Mouse (Mus musculus) heart, adult 2 months (tissue): Measurements from ENCODE around the gene Aass.

Experiments
- CTCF ChIP-seq: fragments of 200-600 bp; IDR thresholded peaks from 2 replicates; pipeline ENCODE4 v1.8.1; 2022; ENCODE audit warnings: antibody characterized with exemption, mild to moderate bottlenecking, moderate library complexity
- EP300 ChIP-seq: fragments of 200-500 bp; IDR thresholded peaks from 2 replicates; pipeline ENCODE4 v1.6.1; 2011; ENCODE audit warnings: low read depth, low read length, control low read depth; ENCODE audit not compliant: insufficient read depth
- POLR2A ChIP-seq: fragments of 200-500 bp; IDR thresholded peaks from 2 replicates; pipeline ENCODE4 v1.6.1; 2011; ENCODE audit warnings: mild to moderate bottlenecking, low read depth, low read length, control low read depth; ENCODE audit not compliant: insufficient read depth

DNA sequence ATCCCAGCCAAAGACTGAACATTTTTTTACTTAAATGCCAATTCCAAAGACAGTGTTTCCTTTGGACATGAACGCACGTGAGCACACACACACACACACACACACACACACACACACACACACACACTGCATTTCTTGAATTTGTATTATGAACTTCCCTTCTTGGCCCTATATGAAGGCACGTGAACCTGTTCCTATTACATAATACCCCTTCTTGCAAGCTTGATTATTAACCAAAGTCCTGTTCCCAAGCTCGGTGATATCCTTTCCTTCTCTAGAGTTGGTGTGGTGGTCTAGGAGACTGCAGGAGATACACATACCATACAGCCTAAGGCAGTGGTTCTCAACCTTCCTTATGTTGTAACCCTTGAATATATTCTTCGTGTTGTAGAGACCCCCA lies 7.0 kb downstream of the Aass start:
- TF ChIP-seq CTCF (no peak), POLR2A (no peak), EP300 (no peak)
